ENCODE assay signal across 18 mouse cellular contexts in genomic region chr6:27211953-27212352, GRCm38 (mm10).
DNase-seq lines count a peak whose midpoint lies in the region; ATAC-seq and TF ChIP-seq lines count a peak whose summit lies in the region.
"Had no signal": no experiment of that assay in that cellular context is flagged by ENCODE, and none has a peak within 500 bp of the region (broad histone marks: within the 10 kb centered on the region; RNA-seq: fewer than 3 reads in every experiment).

No protein-coding gene starts in this region.

- H3K9ac ChIP-seq in hindbrain, postnatal 0 days (replicated peaks; ENCODE audit: low read length) = no peak overlapping the region
- H3K9ac ChIP-seq in hindbrain, embryonic 14.5 days = no peak overlapping the region
- H3K9ac ChIP-seq in forebrain, postnatal 0 days = no peak overlapping the region
- no peak overlapping the region for H3K9ac ChIP-seq in kidney, embryonic 16.5 days (replicated peaks; ENCODE audit: low read length)
- H3K9ac ChIP-seq: embryonic facial prominence, embryonic 13.5 days; intestine, embryonic 15.5 days; liver, embryonic 12.5 days; midbrain, embryonic 12.5 days; stomach, embryonic 15.5 days had no signal

- no peak for ATAC-seq in hindbrain, postnatal 0 days
- no peak for ATAC-seq in hindbrain, embryonic 14.5 days (ENCODE audit: low FRiP score)
- peak; percentile 65 for ATAC-seq in forebrain, postnatal 0 days
- no peak for ATAC-seq in kidney, embryonic 16.5 days (ENCODE audit: low FRiP score, low TSS enrichment)
- ATAC-seq in inflammation-experienced regulatory T-cells, adult 6 months = no peak
- ATAC-seq: intestine, embryonic 15.5 days; liver, embryonic 12.5 days had no signal

- WGBS in hindbrain, postnatal 0 days = 42% methylated on average over 4 of the region's 4 CpGs
- 69% methylated on average over 4 of the region's 4 CpGs for WGBS in hindbrain, embryonic 14.5 days
- WGBS in forebrain, postnatal 0 days = 47% methylated on average over 4 of the region's 4 CpGs
- WGBS in kidney, embryonic 16.5 days = 73% methylated on average over 4 of the region's 4 CpGs

- H3K27me3 ChIP-seq in hindbrain, postnatal 0 days (ENCODE audit: insufficient read depth, low read length) = no peaks in the 10 kb centered on the region
- H3K27me3 ChIP-seq in hindbrain, embryonic 14.5 days (ENCODE audit: control insufficient read depth, insufficient read depth, low read length) = no peaks in the 10 kb centered on the region
- no peaks in the 10 kb centered on the region for H3K27me3 ChIP-seq in forebrain, postnatal 0 days (ENCODE audit: insufficient read depth, low read length)
- H3K27me3 ChIP-seq in kidney, embryonic 16.5 days (ENCODE audit: insufficient read depth, low read length) = no peaks in the 10 kb centered on the region
- H3K27me3 ChIP-seq: embryonic facial prominence, embryonic 13.5 days; intestine, embryonic 15.5 days; liver, embryonic 12.5 days; midbrain, embryonic 12.5 days; stomach, embryonic 15.5 days had no signal

- H3K4me3 ChIP-seq in hindbrain, postnatal 0 days (ENCODE audit: low read length) = no peak overlapping the region
- H3K4me3 ChIP-seq in hindbrain, embryonic 14.5 days (replicated peaks; ENCODE audit: low read length) = no peak overlapping the region
- no peak overlapping the region for H3K4me3 ChIP-seq in forebrain, postnatal 0 days (ENCODE audit: low read depth, low read length)
- no peak overlapping the region for H3K4me3 ChIP-seq in kidney, embryonic 16.5 days (ENCODE audit: low read length)
- H3K4me3 ChIP-seq: embryonic facial prominence, embryonic 13.5 days; intestine, embryonic 15.5 days; layer of hippocampus, adult 2 months; liver, embryonic 12.5 days; midbrain, embryonic 12.5 days; stomach, embryonic 15.5 days had no signal

- peak; percentile 29 for DNase-seq in hindbrain, postnatal 0 days (ENCODE audit: low spot score)
- no peak for DNase-seq in hindbrain, embryonic 14.5 days (ENCODE audit: low spot score)
- peak; percentile 20 for DNase-seq in Muller cell, postnatal 12 days (ENCODE audit: inconsistent ontology term)
- peak; percentile 56 for DNase-seq in adrenal gland, adult 8-10 months
- peak; percentile 43 for DNase-seq in forebrain, postnatal 0 days
- DNase-seq: cerebellum, adult 2 months; gastrocnemius, postnatal 10 days; kidney, postnatal 10 days; left cerebral cortex, postnatal 4 days; spleen, adult 18-20 months had no signal

- H3K36me3 ChIP-seq in hindbrain, postnatal 0 days (ENCODE audit: insufficient read depth, low read length) = no peaks in the 10 kb centered on the region
- H3K36me3 ChIP-seq in hindbrain, embryonic 14.5 days (replicated peaks; ENCODE audit: control insufficient read depth, insufficient read depth) = no peaks in the 10 kb centered on the region
- H3K36me3 ChIP-seq in forebrain, postnatal 0 days (ENCODE audit: insufficient read depth) = no peaks in the 10 kb centered on the region
- no peaks in the 10 kb centered on the region for H3K36me3 ChIP-seq in kidney, embryonic 16.5 days (ENCODE audit: insufficient read depth, low read length)
- H3K36me3 ChIP-seq: embryonic facial prominence, embryonic 13.5 days; intestine, embryonic 15.5 days; liver, embryonic 12.5 days; midbrain, embryonic 12.5 days; stomach, embryonic 15.5 days had no signal

- H3K4me2 ChIP-seq in hindbrain, postnatal 0 days (ENCODE audit: low read depth, low read length) = no peak overlapping the region
- H3K4me2 ChIP-seq in hindbrain, embryonic 14.5 days (replicated peaks) = no peak overlapping the region
- no peak overlapping the region for H3K4me2 ChIP-seq in forebrain, postnatal 0 days (ENCODE audit: low read depth)
- no peak overlapping the region for H3K4me2 ChIP-seq in kidney, embryonic 16.5 days (replicated peaks; ENCODE audit: low read depth, low read length)
- H3K4me2 ChIP-seq: embryonic facial prominence, embryonic 13.5 days; intestine, embryonic 15.5 days; liver, embryonic 12.5 days; midbrain, embryonic 12.5 days; stomach, embryonic 15.5 days had no signal

- no peaks in the 10 kb centered on the region for H3K9me3 ChIP-seq in hindbrain, postnatal 0 days (ENCODE audit: low read length)
- H3K9me3 ChIP-seq in hindbrain, embryonic 14.5 days (ENCODE audit: control insufficient read depth, low read length) = no peaks in the 10 kb centered on the region
- H3K9me3 ChIP-seq in forebrain, postnatal 0 days (ENCODE audit: low read length) = no peaks in the 10 kb centered on the region
- no peaks in the 10 kb centered on the region for H3K9me3 ChIP-seq in kidney, embryonic 16.5 days (ENCODE audit: low read length)
- H3K9me3 ChIP-seq: embryonic facial prominence, embryonic 13.5 days; intestine, embryonic 15.5 days; liver, embryonic 12.5 days; midbrain, embryonic 12.5 days; stomach, embryonic 15.5 days had no signal

- TF ChIP-seq CTCF in hindbrain, postnatal 0 days (IDR thresholded peaks at IDR 0.05; ENCODE audit: low read depth) = no peak
- TF ChIP-seq CTCF in forebrain, postnatal 0 days (IDR thresholded peaks at IDR 0.05; ENCODE audit: low read depth) = no peak

- no peaks in the 10 kb centered on the region for H3K4me1 ChIP-seq in hindbrain, postnatal 0 days (ENCODE audit: insufficient read depth, low read length)
- H3K4me1 ChIP-seq in hindbrain, embryonic 14.5 days (replicated peaks; ENCODE audit: control insufficient read depth, insufficient read depth, low read length) = no peaks in the 10 kb centered on the region
- no peaks in the 10 kb centered on the region for H3K4me1 ChIP-seq in forebrain, postnatal 0 days (ENCODE audit: insufficient read depth)
- H3K4me1 ChIP-seq in kidney, embryonic 16.5 days (ENCODE audit: insufficient read depth, low read length) = no peaks in the 10 kb centered on the region
- H3K4me1 ChIP-seq: embryonic facial prominence, embryonic 13.5 days; intestine, embryonic 15.5 days; liver, embryonic 12.5 days; midbrain, embryonic 12.5 days; stomach, embryonic 15.5 days had no signal

- no peak overlapping the region for H3K27ac ChIP-seq in hindbrain, postnatal 0 days
- no peak overlapping the region for H3K27ac ChIP-seq in hindbrain, embryonic 14.5 days
- H3K27ac ChIP-seq in forebrain, postnatal 0 days (ENCODE audit: low read depth, low read length) = no peak overlapping the region
- no peak overlapping the region for H3K27ac ChIP-seq in kidney, embryonic 16.5 days (ENCODE audit: low read length)
- H3K27ac ChIP-seq: embryonic facial prominence, embryonic 13.5 days; intestine, embryonic 15.5 days; layer of hippocampus, adult 2 months; liver, embryonic 12.5 days; midbrain, embryonic 12.5 days; stomach, embryonic 15.5 days had no signal
